Mouse (Mus musculus): ENCODE data around the gene Fry. TPM values are rescaled to one million over a fixed set of nuclear protein-coding genes. Genes with fewer than 3 reads are reported as not detected.

The Fry gene
- total and polyA plus RNA-seq, 3 experiments = 43.8 to 153 (median 117) TPM

DNA sequence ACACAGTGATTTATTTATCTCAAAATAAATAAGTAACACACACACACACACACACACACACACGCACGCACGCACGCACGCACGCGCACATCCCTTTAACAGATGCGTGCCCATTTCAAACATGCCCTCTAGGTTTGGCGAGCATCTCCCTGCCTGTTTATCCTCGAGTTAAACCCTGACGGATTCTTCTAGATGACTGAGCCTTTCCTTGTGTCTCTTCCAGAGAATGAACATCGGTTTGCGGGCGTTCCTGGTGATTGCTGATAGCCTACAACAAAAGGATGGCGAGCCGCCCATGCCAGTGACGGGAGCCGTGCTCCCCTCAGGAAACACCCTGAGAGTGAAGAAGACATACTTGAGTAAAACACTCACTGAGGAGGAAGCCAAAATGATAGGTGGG is 260.1 kb downstream of the Fry start:
- intact Hi-C loops (cut with DNase I) = no loop called here
- TF ChIP-seq EP300 (IDR thresholded peaks at IDR 0.05; ENCODE audit: insufficient read depth, low read depth, low read length) (no peak), CTCF (IDR thresholded peaks at IDR 0.05) (no peak), POLR2A (IDR thresholded peaks at IDR 0.05; ENCODE audit: insufficient read depth, low read depth, low read length) (no peak)
- Histone ChIP-seq H3K36me3 (ENCODE audit: control insufficient read depth, insufficient read depth, low read length) (no peaks in the 10 kb centered on the region; the same call in none of the 2 replicates), H3K79me2 (replicated peaks; ENCODE audit: control insufficient read depth, insufficient read depth, low read length) (no peaks in the 10 kb centered on the region), H3K4me1 (ENCODE audit: control insufficient read depth, insufficient read depth, low read length) (no peaks in the 10 kb centered on the region), H3K4me3 (no peak overlapping the region), H3K27me3 (ENCODE audit: control insufficient read depth, insufficient read depth, low read length) (no peaks in the 10 kb centered on the region), H3K9ac (ENCODE audit: low read depth, low read length) (no peak overlapping the region), H3K27ac (no peak overlapping the region)
- no peak for DNase-seq
- WGBS = 73% methylated on average over 18 of the region's 18 CpGs

- no peak for TF ChIP-seq EP300 (IDR thresholded peaks at IDR 0.05; ENCODE audit: insufficient read depth, low read depth, low read length)
- peaks cover 2% of the 10 kb centered on the region for H3K36me3 ChIP-seq (ENCODE audit: control insufficient read depth, insufficient read depth, low read length)
- no peak overlapping the region for H3K27ac ChIP-seq
- no peak overlapping the region for H3K4me3 ChIP-seq
- intact Hi-C loops (cut with DNase I) = no loop called here
- no peaks in the 10 kb centered on the region for H3K79me2 ChIP-seq (replicated peaks; ENCODE audit: control insufficient read depth, insufficient read depth, low read length)
- no peak for DNase-seq
- H3K27me3 ChIP-seq (ENCODE audit: control insufficient read depth, insufficient read depth, low read length) = no peaks in the 10 kb centered on the region
- WGBS = 52% methylated on average over 10 of the region's 10 CpGs
- no peak overlapping the region for H3K9ac ChIP-seq (ENCODE audit: low read depth, low read length)
- H3K4me1 ChIP-seq (ENCODE audit: control insufficient read depth, insufficient read depth, low read length) = no peaks in the 10 kb centered on the region
These were observed 262.3 kb downstream of the Fry start for GRCm38 (mm10) chr5:150380767-150381166.

GRCm38 (mm10) chr5:150382411-150382810 is 264.0 kb downstream of the Fry start:
- intact Hi-C loops (cut with DNase I) = no loop called here

DNA sequence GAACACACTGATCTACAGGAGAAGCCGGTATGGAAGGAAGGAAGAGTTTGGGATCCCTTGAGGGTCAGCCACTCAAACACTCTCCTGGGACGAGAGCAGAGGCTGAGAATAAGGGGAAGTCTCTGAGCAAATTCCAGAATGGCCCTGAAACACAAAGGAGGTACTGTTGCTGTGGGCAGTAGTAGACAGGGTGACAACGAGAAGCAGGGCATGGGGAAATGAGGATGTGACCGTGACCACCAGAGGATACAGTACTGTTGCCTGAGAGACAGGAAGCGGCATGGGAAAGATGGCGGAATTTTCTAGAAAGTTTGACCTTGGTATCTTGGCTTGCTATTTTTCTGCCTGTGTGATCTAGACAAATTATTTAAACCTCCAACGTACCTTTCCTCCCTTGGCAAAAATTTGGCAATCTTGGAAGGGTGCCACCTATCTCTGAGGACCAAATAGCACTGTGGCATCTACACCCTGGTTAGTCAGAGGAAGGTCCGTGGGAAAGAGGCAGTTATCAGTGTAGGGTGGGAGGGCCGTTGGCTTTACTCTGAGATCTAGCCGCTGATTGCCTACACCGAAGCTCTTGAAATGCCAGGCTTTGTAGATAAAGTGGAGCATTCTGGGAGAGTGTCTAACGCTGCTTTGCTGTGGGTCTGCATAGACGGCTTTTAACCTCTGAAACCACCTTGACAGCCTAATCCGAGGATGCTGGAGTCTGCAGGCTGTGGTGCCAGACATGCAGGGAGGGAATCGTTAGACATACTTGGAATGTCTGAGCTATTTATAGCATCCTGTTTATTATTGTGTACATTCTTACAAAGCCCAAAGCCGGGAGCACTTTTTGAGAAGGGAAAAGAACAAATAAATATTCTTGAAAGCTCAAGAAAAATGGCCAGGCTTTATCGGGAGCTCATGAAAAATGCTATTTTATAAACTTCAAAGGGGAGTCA is 266.1 kb downstream of the Fry start:
- H3K27ac ChIP-seq = peak overlapping the region; percentile 24
- no peak for DNase-seq
- no peak overlapping the region for H3K4me3 ChIP-seq
- H3K4me1 ChIP-seq (ENCODE audit: control insufficient read depth, insufficient read depth, low read length) = no peaks in the 10 kb centered on the region
- H3K79me2 ChIP-seq (replicated peaks; ENCODE audit: control insufficient read depth, insufficient read depth, low read length) = no peaks in the 10 kb centered on the region
- no peak overlapping the region for H3K9ac ChIP-seq (ENCODE audit: low read depth, low read length)
- no peak for TF ChIP-seq POLR2A (IDR thresholded peaks at IDR 0.05; ENCODE audit: insufficient read depth, low read depth, low read length)
- TF ChIP-seq EP300 (IDR thresholded peaks at IDR 0.05; ENCODE audit: insufficient read depth, low read depth, low read length) = no peak
- TF ChIP-seq CTCF (IDR thresholded peaks at IDR 0.05) = no peak
- 39% methylated on average over 17 of the region's 17 CpGs for WGBS
- intact Hi-C loops (cut with DNase I) = no loop called here
- no peaks in the 10 kb centered on the region for H3K27me3 ChIP-seq (ENCODE audit: control insufficient read depth, insufficient read depth, low read length)
- peaks cover 2% of the 10 kb centered on the region; the same call in 1 of the 2 replicates for H3K36me3 ChIP-seq (ENCODE audit: control insufficient read depth, insufficient read depth, low read length)

More at GRCm38 (mm10) chr5:150382411-150382810, 264.0 kb downstream of the Fry start:
- no peaks in the 10 kb centered on the region for H3K4me1 ChIP-seq (ENCODE audit: control insufficient read depth, insufficient read depth, low read length)
- H3K36me3 ChIP-seq (ENCODE audit: control insufficient read depth, insufficient read depth, low read length) = peaks cover 2% of the 10 kb centered on the region
- no peaks in the 10 kb centered on the region for H3K79me2 ChIP-seq (replicated peaks; ENCODE audit: control insufficient read depth, insufficient read depth, low read length)
- no peaks in the 10 kb centered on the region for H3K27me3 ChIP-seq (ENCODE audit: control insufficient read depth, insufficient read depth, low read length)
- H3K4me3 ChIP-seq = no peak overlapping the region
- DNase-seq = no peak
- H3K9ac ChIP-seq (ENCODE audit: low read depth, low read length) = no peak overlapping the region
- TF ChIP-seq EP300 (IDR thresholded peaks at IDR 0.05; ENCODE audit: insufficient read depth, low read depth, low read length) (no peak), CTCF (IDR thresholded peaks at IDR 0.05) (no peak), POLR2A (IDR thresholded peaks at IDR 0.05; ENCODE audit: insufficient read depth, low read depth, low read length) (no peak)
- no peak overlapping the region for H3K27ac ChIP-seq
- WGBS = 79% methylated on average over 5 of the region's 5 CpGs

GRCm38 (mm10) chr5:150385224-150385623 is 266.8 kb downstream of the Fry start:
- peaks cover 4% of the 10 kb centered on the region for H3K36me3 ChIP-seq (ENCODE audit: control insufficient read depth, insufficient read depth, low read length)
- no peak overlapping the region for H3K4me3 ChIP-seq
- no peak overlapping the region for H3K9ac ChIP-seq (ENCODE audit: low read depth, low read length)
- 67% methylated on average over 7 of the region's 7 CpGs for WGBS
- H3K4me1 ChIP-seq (ENCODE audit: control insufficient read depth, insufficient read depth, low read length) = no peaks in the 10 kb centered on the region
- H3K79me2 ChIP-seq (replicated peaks; ENCODE audit: control insufficient read depth, insufficient read depth, low read length) = no peaks in the 10 kb centered on the region
- no peak for DNase-seq
- no peak overlapping the region for H3K27ac ChIP-seq
- no peak for TF ChIP-seq EP300 (IDR thresholded peaks at IDR 0.05; ENCODE audit: insufficient read depth, low read depth, low read length)
- no peak for TF ChIP-seq POLR2A (IDR thresholded peaks at IDR 0.05; ENCODE audit: insufficient read depth, low read depth, low read length)
- TF ChIP-seq CTCF (IDR thresholded peaks at IDR 0.05) = no peak
- intact Hi-C loops (cut with DNase I) = no loop called here
- no peaks in the 10 kb centered on the region for H3K27me3 ChIP-seq (ENCODE audit: control insufficient read depth, insufficient read depth, low read length)

DNA sequence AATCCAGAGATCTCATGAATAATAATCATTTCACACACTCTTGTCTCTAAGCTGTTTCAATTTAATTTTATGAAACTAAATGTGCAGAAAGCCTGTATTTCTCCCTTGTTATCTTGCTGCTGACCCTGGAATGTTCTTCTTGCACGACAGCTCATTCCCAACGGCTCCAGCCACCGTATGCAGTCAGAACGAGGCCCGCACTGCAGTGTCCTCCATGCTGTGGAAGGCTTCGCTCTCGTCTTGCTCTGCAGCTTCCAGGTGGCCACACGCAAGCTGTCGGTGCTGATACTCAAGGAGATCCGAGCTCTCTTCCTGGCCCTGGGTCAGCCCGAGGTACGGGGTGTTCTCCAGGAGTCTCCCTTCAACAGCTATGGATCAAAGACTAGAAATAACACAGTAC is 270.2 kb downstream of the Fry start:
- intact Hi-C loops (cut with DNase I) = no loop called here

More for the DNA sequence above, 270.2 kb downstream of the Fry start:
- Histone ChIP-seq H3K27ac (no peak overlapping the region), H3K27me3 (ENCODE audit: control insufficient read depth, insufficient read depth, low read length) (no peaks in the 10 kb centered on the region), H3K4me1 (ENCODE audit: control insufficient read depth, insufficient read depth, low read length) (no peaks in the 10 kb centered on the region), H3K79me2 (replicated peaks; ENCODE audit: control insufficient read depth, insufficient read depth, low read length) (no peaks in the 10 kb centered on the region), H3K4me3 (no peak overlapping the region), H3K36me3 (ENCODE audit: control insufficient read depth, insufficient read depth, low read length) (peaks cover 8% of the 10 kb centered on the region), H3K9ac (ENCODE audit: low read depth, low read length) (no peak overlapping the region)
- WGBS = 85% methylated on average over 12 of the region's 12 CpGs
- TF ChIP-seq CTCF (IDR thresholded peaks at IDR 0.05) = no peak
- no peak for TF ChIP-seq POLR2A (IDR thresholded peaks at IDR 0.05; ENCODE audit: insufficient read depth, low read depth, low read length)
- TF ChIP-seq EP300 (IDR thresholded peaks at IDR 0.05; ENCODE audit: insufficient read depth, low read depth, low read length) = no peak
- DNase-seq = peak in 1 of 2 experiments; percentile 30
